Mouse (Mus musculus) forebrain, embryonic 10.5 days (tissue): ENCODE results near the gene Lin7b. TPM values are rescaled to one million over a fixed set of nuclear protein-coding genes. Genes with fewer than 3 reads are reported as not detected.
"Not testable (repeated sequence)": the region's sequence is repeated elsewhere in the genome, so short reads cannot be mapped to it uniquely, and the experiment has no call there.

Experiments
- DNase-seq: peaks from one replicate; pipeline ENCODE4 v3.0.0-alpha.2; 2017; ENCODE audit warnings: low spot score; ENCODE audit errors: extremely low spot score
- H3K27ac ChIP-seq: fragments of 300-500 bp; sonication (generic); 2 replicates; pipeline ENCODE4 v1.5.1; 2016; ENCODE audit warnings: mild to moderate bottlenecking
- H3K27me3 ChIP-seq: fragments of 300-500 bp; sonication (generic); 2 replicates; pipeline ENCODE4 v1.6.1; 2016; ENCODE audit warnings: mild to moderate bottlenecking; ENCODE audit not compliant: poor library complexity, severe bottlenecking
- H3K36me3 ChIP-seq: fragments of 300-500 bp; sonication (generic); replicated peaks from 2 replicates; pipeline ENCODE4 v1.6.1; 2016; ENCODE audit warnings: mild to moderate bottlenecking, moderate library complexity
- H3K4me1 ChIP-seq: fragments of 300-500 bp; sonication (generic); 2 replicates; pipeline ENCODE4 v1.6.1; 2016
- H3K4me3 ChIP-seq: fragments of 300-500 bp; sonication (generic); 2 replicates; pipeline ENCODE4 v1.5.1; 2016; ENCODE audit warnings: mild to moderate bottlenecking, moderate library complexity
- H3K9me3 ChIP-seq: fragments of 300-500 bp; sonication (generic); 2 replicates; pipeline ENCODE4 v1.6.1; 2016; ENCODE audit warnings: mild to moderate bottlenecking, moderate library complexity
- WGBS: fragments of 180-500 bp; shearing (Covaris S2); methylation state at CpG from one replicate; pipeline ENCODE4 v1.1.7; 2016; 5-methylcytosine and 5-hydroxymethylcytosine counted together
- polyA plus RNA-seq: library from polyadenylated mRNA; unstranded; fragments of >200 nt; fragmentation: Nextera tagmentation; extraction: Ambion mirVana; gene quantifications from 2 replicates; pipeline ENCODE4 v1.2.1, GENCODE M21; 2016

Gene Lin7b
- polyA plus RNA-seq, 1 experiment from 2014 or later, result 0.81 TPM

DNA sequence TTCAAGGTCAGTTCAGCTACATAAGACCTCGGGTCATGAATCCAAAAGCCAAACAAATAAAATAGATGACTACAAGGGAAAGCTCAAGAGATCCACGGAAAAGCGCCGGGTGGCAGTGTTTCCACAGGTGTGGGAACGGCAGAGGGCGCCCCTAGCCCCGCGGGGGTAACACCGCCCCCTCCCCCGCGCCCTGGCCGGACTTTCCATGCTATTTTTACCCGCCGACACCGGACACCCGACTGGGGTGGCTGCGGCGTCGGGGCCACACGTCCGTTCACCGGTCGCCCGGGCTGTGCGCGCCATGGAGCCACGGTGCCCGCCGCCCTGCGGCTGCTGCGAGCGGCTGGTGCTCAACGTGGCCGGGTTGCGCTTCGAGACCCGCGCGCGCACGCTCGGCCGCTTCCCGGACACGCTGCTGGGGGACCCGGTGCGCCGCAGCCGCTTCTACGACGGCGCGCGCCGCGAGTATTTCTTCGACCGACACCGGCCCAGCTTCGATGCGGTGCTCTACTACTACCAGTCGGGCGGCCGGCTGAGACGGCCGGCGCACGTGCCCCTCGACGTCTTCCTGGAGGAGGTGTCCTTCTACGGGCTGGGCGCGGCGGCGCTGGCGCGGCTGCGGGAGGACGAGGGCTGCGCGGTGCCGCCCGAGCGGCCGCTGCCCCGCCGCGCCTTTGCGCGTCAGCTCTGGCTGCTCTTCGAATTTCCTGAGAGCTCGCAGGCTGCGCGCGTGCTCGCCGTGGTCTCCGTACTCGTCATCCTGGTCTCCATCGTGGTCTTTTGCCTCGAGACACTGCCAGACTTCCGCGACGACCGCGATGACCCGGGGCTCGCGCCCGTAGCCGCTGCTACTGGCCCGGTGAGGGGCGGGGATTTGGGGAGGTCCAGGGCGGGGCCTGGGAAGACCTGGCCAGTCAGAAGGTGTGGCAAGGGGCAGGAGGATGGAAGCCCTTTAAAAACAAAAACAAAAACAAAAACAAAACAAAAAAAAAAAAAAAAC, 36.1 kb upstream of the Lin7b start:
- no peak for DNase-seq
- no peak overlapping the region for H3K27ac ChIP-seq

DNA sequence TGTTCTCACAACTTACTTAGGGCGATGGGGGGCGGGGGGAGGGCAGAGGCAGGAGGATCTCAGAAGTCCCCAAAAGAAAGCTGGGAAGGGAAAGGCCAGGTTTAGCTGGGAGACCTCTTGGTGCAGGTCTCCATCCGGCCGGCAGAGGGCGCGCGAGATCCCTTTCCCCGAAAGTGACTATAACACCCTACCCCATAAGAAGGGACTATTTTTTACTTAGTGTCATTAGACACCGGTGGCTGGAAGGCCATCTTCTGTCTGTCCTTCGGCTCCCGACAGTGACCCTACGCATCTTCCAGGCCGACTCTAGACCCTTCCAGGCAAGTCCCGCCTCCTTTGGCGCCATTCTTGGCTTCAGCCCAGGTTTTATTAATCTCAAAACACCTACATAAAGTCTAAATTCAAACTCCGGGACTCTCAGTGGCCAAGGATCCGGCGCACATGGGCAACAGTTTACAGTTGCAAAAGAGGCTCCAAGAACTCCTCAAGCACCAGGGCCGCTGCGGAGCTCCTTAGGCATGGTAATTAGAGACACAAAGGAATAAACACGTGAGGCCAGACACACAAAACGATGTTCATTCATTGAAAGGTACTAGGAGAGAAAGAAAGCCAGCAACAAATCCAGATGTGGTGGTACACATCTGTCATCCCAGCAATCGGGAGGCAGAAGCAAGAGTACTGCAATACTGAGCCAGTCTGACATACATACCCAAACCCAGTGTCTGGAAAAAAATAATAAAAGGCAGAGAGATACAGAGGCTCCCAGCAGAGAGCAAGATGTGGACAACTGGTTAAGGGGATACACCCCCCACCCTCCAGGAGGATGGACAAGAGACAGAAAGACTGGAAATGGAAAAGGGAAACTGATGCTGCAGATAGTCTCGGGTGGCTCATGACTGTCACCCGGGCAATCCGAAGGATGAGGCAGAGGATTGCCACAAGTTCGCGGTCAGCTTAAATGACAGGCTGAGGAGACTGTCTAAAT, 35.0 kb upstream of the Lin7b start, which contains the start of gene Kcna7:
TSS of gene Kcna7 (plus strand) at position 563 of the 985 bp plus-strand sequence.
- no peak within 1 kb of the TSS for H3K27ac ChIP-seq
- H3K36me3 ChIP-seq, result no peaks in the 10 kb centered on the region
- H3K4me3 ChIP-seq, result peak within 1 kb of the TSS; percentile 44
- peak; percentile 60 for DNase-seq
- no peaks in the 10 kb centered on the region for H3K9me3 ChIP-seq
- peaks cover 19% of the 10 kb centered on the region for H3K4me1 ChIP-seq
- 14% methylated on average over 28 of the region's 28 CpGs for WGBS
- H3K27me3 ChIP-seq, result peaks cover 59% of the 10 kb centered on the region

More for the DNA sequence above, 36.1 kb upstream of the Lin7b start:
- H3K9me3 ChIP-seq, result no peaks in the 10 kb centered on the region
- H3K4me1 ChIP-seq, result peaks cover 19% of the 10 kb centered on the region
- 3% methylated on average over 114 of the region's 114 CpGs for WGBS
- H3K27me3 ChIP-seq, result peaks cover 70% of the 10 kb centered on the region
- H3K4me3 ChIP-seq, result peak overlapping the region; percentile 44
- no peaks in the 10 kb centered on the region for H3K36me3 ChIP-seq

DNA sequence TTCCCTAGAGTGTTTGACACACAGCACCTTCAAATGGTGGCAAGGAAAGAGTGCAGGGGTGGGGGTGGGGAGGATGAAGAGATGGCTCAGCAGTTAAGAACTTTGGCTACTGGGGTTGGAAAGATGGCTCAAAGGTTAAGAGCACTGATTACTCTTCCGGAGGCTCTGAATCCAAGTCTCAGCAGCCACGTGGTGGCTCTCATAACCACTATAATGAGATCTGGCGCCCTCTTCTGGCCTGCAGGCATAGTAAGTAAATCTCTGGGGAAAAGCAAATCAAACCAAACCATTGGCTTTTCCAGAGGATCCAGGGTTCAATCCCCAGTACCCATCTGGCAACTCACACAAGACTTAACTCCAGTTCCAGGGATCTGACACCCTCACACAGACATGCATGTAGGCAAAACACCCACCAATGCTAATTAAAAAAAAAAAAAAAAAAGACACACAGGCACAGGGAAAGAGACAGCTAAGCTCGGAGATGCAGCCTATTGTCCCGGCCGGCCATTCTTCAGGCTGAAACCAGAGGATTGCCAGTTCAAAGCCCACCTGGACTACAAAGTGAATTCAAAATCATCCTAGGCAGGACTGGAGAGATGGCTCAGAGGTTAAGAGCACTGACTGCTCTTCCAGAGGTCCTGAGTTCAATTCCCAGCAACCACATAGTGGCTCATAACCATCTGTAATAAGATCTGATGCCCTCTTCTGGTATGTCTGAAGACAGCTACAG, 33.3 kb upstream of the Lin7b start:
- 49% methylated on average over 6 of the region's 6 CpGs for WGBS
- Histone ChIP-seq H3K27ac (no peak overlapping the region), H3K4me3 (no peak overlapping the region), H3K9me3 (no peaks in the 10 kb centered on the region), H3K36me3 (no peaks in the 10 kb centered on the region), H3K4me1 (peaks cover 19% of the 10 kb centered on the region), H3K27me3 (peaks cover 42% of the 10 kb centered on the region)
- DNase-seq, result peak; percentile 69

DNA sequence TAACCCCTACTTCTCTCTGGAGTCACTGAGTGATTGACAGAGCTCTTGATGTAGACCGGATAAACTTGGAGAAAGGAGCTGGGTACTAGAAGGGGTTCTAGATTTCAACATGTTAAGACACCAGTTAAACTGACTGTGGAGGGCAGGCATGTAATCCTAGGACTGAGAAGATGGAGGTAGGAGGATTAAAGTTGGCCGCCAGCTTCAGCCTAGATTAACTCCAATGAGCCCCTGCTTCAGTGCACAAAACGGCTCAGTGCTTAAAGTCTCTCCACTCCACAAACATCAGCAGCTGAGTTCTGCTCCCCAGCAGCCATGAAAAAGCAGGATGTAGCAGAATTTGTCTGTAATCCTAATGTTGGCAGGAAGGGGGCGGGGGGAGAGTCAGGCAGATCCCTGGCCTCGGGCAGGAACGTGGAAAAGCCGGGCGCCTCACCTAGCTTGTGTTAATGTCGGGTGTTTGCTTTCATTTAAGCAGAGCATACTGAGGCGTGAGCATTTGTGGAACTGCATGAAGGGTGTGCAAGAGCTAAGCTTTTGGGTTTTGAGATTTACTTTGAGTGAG, 31.2 kb upstream of the Lin7b start:
- DNase-seq, result no peak
- no peak overlapping the region for H3K27ac ChIP-seq
- no peaks in the 10 kb centered on the region for H3K36me3 ChIP-seq
- H3K9me3 ChIP-seq, result no peaks in the 10 kb centered on the region
- peaks cover 16% of the 10 kb centered on the region for H3K4me1 ChIP-seq
- H3K27me3 ChIP-seq, result peaks cover 21% of the 10 kb centered on the region
- WGBS, result 76% methylated on average over 10 of the region's 10 CpGs
- no peak overlapping the region for H3K4me3 ChIP-seq

DNA sequence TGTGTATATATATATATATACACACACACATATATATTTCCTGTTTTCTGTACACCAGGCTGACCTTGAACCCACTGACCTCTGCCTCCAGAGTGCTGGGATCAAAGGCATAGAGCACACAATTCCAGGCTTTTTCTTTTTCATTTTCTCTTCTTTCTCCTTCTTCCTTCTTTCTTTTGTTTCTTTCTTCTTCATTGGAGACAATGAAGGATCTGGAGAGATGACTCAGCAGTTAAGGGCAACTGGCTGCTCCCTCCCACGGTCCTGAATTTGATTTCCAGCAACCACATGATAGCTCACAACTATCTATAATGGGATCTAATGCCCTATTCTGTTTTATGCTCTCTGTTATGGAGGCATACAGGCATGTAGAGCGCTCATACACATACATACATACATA, 26.4 kb upstream of the Lin7b start:
- Histone ChIP-seq H3K4me3 (no peak overlapping the region), H3K9me3 (no peaks in the 10 kb centered on the region), H3K4me1 (peaks cover 27% of the 10 kb centered on the region), H3K36me3 (peaks cover 25% of the 10 kb centered on the region), H3K27ac (no peak overlapping the region), H3K27me3 (no peaks in the 10 kb centered on the region)
- DNase-seq, result no peak
- 83% methylated on average over 2 of the region's 2 CpGs for WGBS

DNA sequence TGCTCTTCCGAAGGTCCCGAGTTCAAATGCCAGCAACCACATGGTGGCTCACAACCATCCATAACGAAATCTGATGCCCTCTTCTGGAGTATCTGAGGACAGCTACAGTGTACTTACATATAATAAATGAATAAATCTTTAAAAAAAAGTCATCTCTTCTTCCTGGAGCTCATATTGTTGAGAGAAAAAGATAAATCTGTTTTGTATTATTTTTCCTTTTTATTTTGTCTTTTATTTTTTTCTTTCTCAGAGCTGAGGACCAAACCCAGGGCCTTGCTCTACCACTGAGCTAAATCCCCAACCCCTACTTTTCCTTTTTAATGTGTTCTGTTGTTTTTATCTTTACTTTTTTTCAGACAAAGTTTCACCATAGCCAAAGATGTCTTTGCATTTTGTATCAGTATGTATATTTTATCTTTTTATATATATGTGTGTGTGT, 26.0 kb upstream of the Lin7b start:
- Histone ChIP-seq H3K36me3 (peaks cover 29% of the 10 kb centered on the region), H3K4me1 (peaks cover 27% of the 10 kb centered on the region), H3K27ac (peak overlapping the region; percentile 99), H3K4me3 (peak overlapping the region; percentile 88)
- not testable (repeated sequence) for H3K9me3 ChIP-seq, DNase-seq, H3K27me3 ChIP-seq
- WGBS, result 14% methylated on average over 3 of the region's 3 CpGs

DNA sequence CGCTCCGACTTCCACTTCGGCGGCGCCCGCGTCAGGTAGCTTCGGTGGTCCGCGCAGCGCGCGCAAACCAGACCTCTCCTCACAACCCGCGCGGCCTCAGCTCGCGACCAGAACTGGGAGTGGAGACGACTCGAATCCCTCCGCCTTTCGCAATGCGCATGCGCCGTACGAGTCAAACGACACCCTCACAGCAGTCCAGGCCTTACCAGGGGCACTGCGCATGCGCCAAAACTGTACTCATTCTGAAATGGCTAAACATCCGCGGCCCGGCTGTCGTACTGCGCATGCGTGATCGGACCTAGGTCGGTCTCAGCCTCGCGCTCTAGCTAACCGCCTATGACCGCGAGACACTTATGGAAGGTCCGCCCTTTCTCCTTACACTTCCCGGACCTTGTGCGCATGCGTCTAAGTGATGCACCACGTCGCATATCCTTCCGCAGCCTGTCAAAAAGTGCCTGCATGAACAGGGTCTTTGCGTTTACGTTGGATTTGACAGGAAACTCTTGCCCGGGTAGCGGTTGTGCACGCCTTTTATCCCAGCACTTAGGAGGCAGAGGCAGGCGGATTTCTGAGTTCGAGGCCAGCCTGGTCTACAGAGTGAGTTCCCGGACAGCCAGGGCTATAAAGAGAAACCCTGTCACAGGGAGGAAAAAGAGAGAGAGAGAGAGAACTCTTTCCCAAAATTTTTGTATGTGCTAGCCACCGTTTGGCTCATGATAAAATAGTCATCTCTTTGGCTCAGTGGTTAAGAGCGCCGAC, 25.4 kb upstream of the Lin7b start, which contains the start of gene Snrnp70:
TSS of gene Snrnp70 (minus strand) at position 165 of the 759 bp plus-strand sequence.
- WGBS, result 1% methylated on average over 60 of the region's 60 CpGs
- peak within 1 kb of the TSS; percentile 88 for H3K4me3 ChIP-seq
- peak within 1 kb of the TSS; percentile 99 for H3K27ac ChIP-seq
- H3K36me3 ChIP-seq, result peaks cover 35% of the 10 kb centered on the region
- no peaks in the 10 kb centered on the region for H3K27me3 ChIP-seq
- peaks cover 27% of the 10 kb centered on the region for H3K4me1 ChIP-seq
- DNase-seq, result peak; percentile 100
- H3K9me3 ChIP-seq, result no peaks in the 10 kb centered on the region

DNA sequence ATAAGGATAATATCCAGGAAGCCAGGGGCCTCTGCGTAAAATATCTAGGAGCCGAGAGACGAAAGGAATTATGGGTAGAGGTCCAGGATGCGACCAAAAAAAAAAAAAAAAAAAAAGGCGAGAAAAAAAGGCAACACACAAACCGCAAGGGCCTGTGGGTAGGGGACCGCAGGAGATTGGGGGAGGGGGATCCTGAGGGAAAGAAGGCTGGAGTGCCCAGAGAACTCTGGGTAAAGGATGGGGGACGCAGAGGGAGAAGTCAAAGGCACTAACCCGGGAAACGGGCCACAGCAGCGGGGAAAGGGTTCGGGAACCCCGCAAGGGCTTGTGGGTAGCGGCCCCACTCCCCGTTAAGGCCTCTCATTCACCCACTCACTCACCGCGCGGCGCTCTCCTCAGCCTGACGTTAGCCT, 24.8 kb upstream of the Lin7b start:
- DNase-seq, result no peak
- peaks cover 27% of the 10 kb centered on the region for H3K4me1 ChIP-seq
- peak overlapping the region; percentile 88 for H3K4me3 ChIP-seq
- peak overlapping the region; percentile 99 for H3K27ac ChIP-seq
- no peaks in the 10 kb centered on the region for H3K9me3 ChIP-seq
- H3K27me3 ChIP-seq, result no peaks in the 10 kb centered on the region
- H3K36me3 ChIP-seq, result peaks cover 41% of the 10 kb centered on the region
- 2% methylated on average over 19 of the region's 20 CpGs for WGBS

DNA sequence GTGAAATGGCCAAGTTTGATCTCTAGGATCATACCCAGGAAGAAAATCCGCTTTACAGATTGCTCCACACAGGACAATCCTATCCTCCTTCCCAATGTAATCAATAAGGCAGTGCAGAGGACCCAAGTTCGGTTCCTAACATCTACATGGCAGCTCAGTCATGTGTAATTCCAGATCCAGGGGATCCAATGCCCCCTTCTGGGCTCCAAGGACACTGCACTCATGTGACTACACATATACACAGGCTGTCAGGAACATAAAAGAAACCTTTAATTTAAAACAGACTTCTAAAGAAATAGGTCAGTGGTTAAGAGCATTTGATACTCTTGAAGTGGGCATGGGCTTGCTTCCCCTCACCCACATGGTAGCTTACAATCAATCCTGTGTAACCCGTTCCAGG, 15.7 kb upstream of the Lin7b start:
- whole genome bisulfite sequencing, result 88% methylated on average over 3 of the region's 3 CpGs
- H3K9me3 ChIP-seq, result no peaks in the 10 kb centered on the region
- no peak overlapping the region for H3K4me3 ChIP-seq
- no peaks in the 10 kb centered on the region for H3K27me3 ChIP-seq
- no peaks in the 10 kb centered on the region for H3K4me1 ChIP-seq
- DNase-seq, result no peak
- peaks cover 100% of the 10 kb centered on the region for H3K36me3 ChIP-seq
- no peak overlapping the region for H3K27ac ChIP-seq

DNA sequence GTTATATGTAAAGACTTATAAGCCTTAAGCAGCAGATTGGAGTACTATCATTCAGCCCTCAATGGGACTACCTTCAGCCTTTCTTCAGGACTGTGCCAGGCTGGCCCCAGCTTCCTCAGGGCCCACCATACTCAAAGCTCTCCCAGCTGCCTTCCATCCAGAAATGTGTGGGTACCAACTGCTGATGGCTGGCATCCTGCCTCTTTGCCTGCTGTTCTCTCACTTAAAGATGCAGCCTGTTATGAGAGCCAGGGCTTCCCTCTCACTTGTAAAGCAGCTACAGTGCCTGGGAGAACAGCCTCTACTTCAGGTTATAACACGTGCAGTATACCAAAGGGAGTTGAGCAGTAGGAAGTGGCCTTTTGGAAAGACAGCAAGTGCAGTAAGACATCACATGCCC, 5.7 kb upstream of the Lin7b start:
- Histone ChIP-seq H3K4me3 (no peak overlapping the region), H3K27me3 (no peaks in the 10 kb centered on the region), H3K4me1 (peaks cover 7% of the 10 kb centered on the region), H3K27ac (no peak overlapping the region), H3K9me3 (no peaks in the 10 kb centered on the region), H3K36me3 (peaks cover 95% of the 10 kb centered on the region)
- no peak for DNase-seq
- WGBS, result 87% methylated on average over 1 of the region's 1 CpGs

DNA sequence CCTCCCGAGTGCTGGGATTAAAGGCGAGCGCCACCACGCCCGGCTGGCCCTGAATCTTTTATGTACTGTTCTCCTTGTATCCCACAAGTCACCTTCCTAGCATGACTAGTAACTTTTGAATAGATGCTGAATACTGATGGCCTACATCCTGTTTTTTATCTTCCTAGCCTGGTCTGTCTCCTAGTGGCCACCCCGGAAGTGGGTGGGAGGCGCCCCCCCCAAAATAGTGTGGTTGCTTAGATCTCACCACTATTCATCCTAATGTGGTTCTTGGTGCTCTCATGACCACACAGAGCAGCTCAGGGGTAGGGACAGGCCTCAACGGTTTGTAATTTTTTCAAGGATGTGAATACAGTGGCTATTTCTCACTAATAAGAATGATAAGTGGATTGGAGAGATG, 4.2 kb upstream of the Lin7b start:
- 96% methylated on average over 8 of the region's 8 CpGs for WGBS
- Histone ChIP-seq H3K9me3 (no peaks in the 10 kb centered on the region), H3K27ac (no peak overlapping the region), H3K36me3 (peaks cover 81% of the 10 kb centered on the region), H3K4me1 (peaks cover 21% of the 10 kb centered on the region), H3K4me3 (no peak overlapping the region), H3K27me3 (peaks cover 9% of the 10 kb centered on the region)
- DNase-seq, result no peak
